Mouse (Mus musculus) liver, adult 2 months (tissue): ENCODE results near the gene Cbr4.

Experiments
- CTCF ChIP-seq: fragments of 200-500 bp; IDR thresholded peaks from 2 replicates; pipeline ENCODE4 v1.5.1; 2011; ENCODE audit warnings: low read depth, low read length, control low read depth
- POLR2A ChIP-seq: fragments of 200-500 bp; IDR thresholded peaks from 2 replicates; pipeline ENCODE4 v1.6.1; 2011; ENCODE audit warnings: low read length, control low read depth; ENCODE audit not compliant: insufficient read depth; ENCODE audit errors: extremely low read depth

DNA sequence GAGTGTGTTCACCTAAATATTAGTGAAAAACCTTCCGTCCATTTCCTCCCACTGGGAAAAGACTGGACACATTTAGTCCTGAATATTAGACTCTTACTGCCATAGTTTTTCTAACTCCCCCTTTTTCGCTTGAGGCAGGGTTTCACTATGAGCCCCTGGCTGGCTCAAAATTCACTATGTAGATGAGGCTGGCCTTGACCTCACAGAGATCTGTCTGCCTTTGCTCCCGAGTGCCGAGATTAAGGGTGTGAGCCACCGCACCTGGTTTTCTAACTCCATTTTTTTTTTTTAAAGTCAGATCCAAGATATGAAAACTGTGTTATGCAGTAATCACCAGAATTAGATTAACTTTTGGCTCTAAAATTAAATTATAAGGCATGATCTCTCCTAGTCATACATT lies 45.3 kb downstream of the Cbr4 start:
- no peak for TF ChIP-seq CTCF
- no peak for TF ChIP-seq POLR2A
